In the genomic region with DNA sequence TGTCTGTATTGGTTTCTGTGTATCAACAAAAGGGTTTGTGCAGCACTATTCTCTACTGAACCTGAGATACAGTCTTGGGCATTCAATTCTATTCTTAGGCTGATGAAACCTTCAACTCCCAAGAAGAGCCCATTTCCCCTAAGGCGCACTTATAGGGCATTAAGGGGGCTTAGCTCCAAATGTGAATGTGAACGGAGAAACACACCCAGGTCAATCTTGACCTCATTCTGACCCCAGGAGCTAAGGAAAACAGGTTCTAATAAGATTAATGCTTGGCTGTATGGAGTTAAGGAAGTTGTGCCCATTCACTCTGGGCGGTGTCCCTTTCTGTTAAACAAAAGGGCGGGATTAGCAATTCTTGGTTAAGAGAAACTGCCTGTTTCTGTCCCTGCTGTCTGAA, we compare ENCODE assay signal across 14 mouse cellular contexts. TPM values are rescaled to one million over a fixed set of nuclear protein-coding genes. Genes with fewer than 3 reads are reported as not detected.
DNase-seq lines count a peak whose midpoint lies in the region; ATAC-seq lines count a peak whose summit lies in the region.
"Had no signal": no experiment of that assay in that cellular context is flagged by ENCODE, and none has a peak within 500 bp of the region (broad histone marks: within the 10 kb centered on the region; RNA-seq: fewer than 3 reads in every experiment).

No protein-coding gene starts in this region.

- H3K4me3 ChIP-seq in heart, embryonic 14.5 days (ENCODE audit: control insufficient read depth in 1 of 2, insufficient read depth in 1 of 2, low read depth in 1 of 2, low read length in 2 of 2), result no peak overlapping the region
- H3K4me3 ChIP-seq in midbrain, embryonic 11.5 days (ENCODE audit: low read depth, low read length), result no peak overlapping the region
- H3K4me3 ChIP-seq in midbrain, embryonic 10.5 days, result no peak overlapping the region
- no peak overlapping the region for H3K4me3 ChIP-seq in intestine, embryonic 16.5 days (ENCODE audit: low read length)
- H3K4me3 ChIP-seq in stomach, embryonic 15.5 days (replicated peaks), result no peak overlapping the region

- no peak for DNase-seq in heart, postnatal 10 days
- DNase-seq in midbrain, embryonic 11.5 days (ENCODE audit: low spot score, missing footprints), result no peak
- DNase-seq in midbrain, embryonic 10.5 days (ENCODE audit: low spot score), result no peak
- no peak for DNase-seq in urinary bladder, postnatal 25 days (ENCODE audit: low spot score)
- no peak for DNase-seq in cerebellum, postnatal 14 days
- DNase-seq: adrenal gland, adult 8-10 months; cerebellum, adult 9-11 months; thymus, postnatal 36 days had no signal

- intact Hi-C loops in heart, postnatal 10 days (cut with DNase I), result loop anchor here (5.0 kb wide), 2 partner anchors 40 to 1745 kb away; no protein-coding TSS in a partner anchor

- 26% methylated on average over 4 of the region's 4 CpGs for WGBS in heart, embryonic 14.5 days
- WGBS in midbrain, embryonic 11.5 days, result 18% methylated on average over 4 of the region's 4 CpGs
- WGBS in midbrain, embryonic 10.5 days, result 26% methylated on average over 4 of the region's 4 CpGs
- 22% methylated on average over 4 of the region's 4 CpGs for WGBS in intestine, embryonic 16.5 days
- 23% methylated on average over 4 of the region's 4 CpGs for WGBS in stomach, embryonic 15.5 days

- no peaks in the 10 kb centered on the region for H3K36me3 ChIP-seq in heart, embryonic 14.5 days (ENCODE audit: control insufficient read depth, insufficient read depth, low read length)
- no peaks in the 10 kb centered on the region for H3K36me3 ChIP-seq in midbrain, embryonic 11.5 days (ENCODE audit: control insufficient read depth, insufficient read depth, low read length)
- H3K36me3 ChIP-seq in midbrain, embryonic 10.5 days, result no peaks in the 10 kb centered on the region
- H3K36me3 ChIP-seq in intestine, embryonic 16.5 days (ENCODE audit: control insufficient read depth, insufficient read depth, low read length), result no peaks in the 10 kb centered on the region
- no peaks in the 10 kb centered on the region for H3K36me3 ChIP-seq in stomach, embryonic 15.5 days
- H3K36me3 ChIP-seq: limb, embryonic 10.5 days had no signal

- no peaks in the 10 kb centered on the region for H3K27me3 ChIP-seq in heart, embryonic 14.5 days (ENCODE audit: control insufficient read depth, insufficient read depth, low read length)
- H3K27me3 ChIP-seq in midbrain, embryonic 11.5 days (ENCODE audit: control insufficient read depth, insufficient read depth, low read length), result no peaks in the 10 kb centered on the region
- peaks cover 5% of the 10 kb centered on the region; the same call in 1 of the 2 replicates for H3K27me3 ChIP-seq in midbrain, embryonic 10.5 days (ENCODE audit: low read depth, poor library complexity, severe bottlenecking)
- H3K27me3 ChIP-seq in intestine, embryonic 16.5 days (replicated peaks; ENCODE audit: control insufficient read depth, insufficient read depth, low read length), result no peaks in the 10 kb centered on the region
- H3K27me3 ChIP-seq in stomach, embryonic 15.5 days (replicated peaks), result no peaks in the 10 kb centered on the region

- no peak for ATAC-seq in heart, embryonic 14.5 days (ENCODE audit: insufficient number of reproducible peaks, insufficient read depth, low FRiP score, low read depth)
- ATAC-seq in midbrain, embryonic 11.5 days (ENCODE audit: low FRiP score), result no peak
- ATAC-seq in intestine, embryonic 16.5 days, result no peak
- no peak for ATAC-seq in stomach, embryonic 15.5 days (ENCODE audit: insufficient read depth, low FRiP score, low read depth)
- ATAC-seq: CD4-positive, CD25-positive, alpha-beta regulatory T cell, adult 4 months; inflammation-experienced regulatory T-cells, adult 6 months had no signal

- H3K4me2 ChIP-seq in heart, embryonic 14.5 days (ENCODE audit: low read length), result peak overlapping the region; percentile 77
- peak overlapping the region; percentile 55; the same call in 1 of the 2 replicates for H3K4me2 ChIP-seq in midbrain, embryonic 11.5 days
- H3K4me2 ChIP-seq in intestine, embryonic 16.5 days (ENCODE audit: low read depth, low read length), result peak overlapping the region; percentile 64; the same call in 1 of the 2 replicates
- H3K4me2 ChIP-seq in stomach, embryonic 15.5 days, result peak overlapping the region; percentile 59; the same call in 1 of the 2 replicates

- H3K9ac ChIP-seq in heart, embryonic 14.5 days (ENCODE audit: low read length), result no peak overlapping the region
- H3K9ac ChIP-seq in midbrain, embryonic 11.5 days (ENCODE audit: low read length), result no peak overlapping the region
- no peak overlapping the region for H3K9ac ChIP-seq in intestine, embryonic 16.5 days (ENCODE audit: low read depth, low read length)
- H3K9ac ChIP-seq in stomach, embryonic 15.5 days, result no peak overlapping the region

- H3K4me1 ChIP-seq in heart, embryonic 14.5 days (ENCODE audit: control insufficient read depth in 2 of 2, insufficient read depth in 2 of 2, low read length in 2 of 2), result no peaks in the 10 kb centered on the region
- H3K4me1 ChIP-seq in midbrain, embryonic 11.5 days (ENCODE audit: control insufficient read depth, insufficient read depth, low read length), result no peaks in the 10 kb centered on the region
- H3K4me1 ChIP-seq in midbrain, embryonic 10.5 days, result peaks cover 5% of the 10 kb centered on the region
- no peaks in the 10 kb centered on the region for H3K4me1 ChIP-seq in intestine, embryonic 16.5 days (ENCODE audit: control insufficient read depth, insufficient read depth, low read length)
- no peaks in the 10 kb centered on the region for H3K4me1 ChIP-seq in stomach, embryonic 15.5 days

- H3K27ac ChIP-seq in heart, embryonic 14.5 days (replicated peaks in 1 of 2; ENCODE audit: control insufficient read depth in 1 of 2, insufficient read depth in 1 of 2, low read depth in 2 of 2, low read length in 2 of 2), result no peak overlapping the region
- H3K27ac ChIP-seq in midbrain, embryonic 11.5 days (ENCODE audit: low read depth, low read length), result no peak overlapping the region
- H3K27ac ChIP-seq in midbrain, embryonic 10.5 days (replicated peaks), result no peak overlapping the region
- no peak overlapping the region for H3K27ac ChIP-seq in intestine, embryonic 16.5 days (ENCODE audit: low read length)
- no peak overlapping the region for H3K27ac ChIP-seq in stomach, embryonic 15.5 days

- no peaks in the 10 kb centered on the region for H3K9me3 ChIP-seq in heart, embryonic 14.5 days (ENCODE audit: control insufficient read depth, low read length)
- no peaks in the 10 kb centered on the region for H3K9me3 ChIP-seq in midbrain, embryonic 11.5 days (ENCODE audit: control insufficient read depth, low read length)
- peaks cover 12% of the 10 kb centered on the region for H3K9me3 ChIP-seq in midbrain, embryonic 10.5 days (replicated peaks)
- H3K9me3 ChIP-seq in intestine, embryonic 16.5 days (ENCODE audit: control insufficient read depth, low read length), result no peaks in the 10 kb centered on the region
- H3K9me3 ChIP-seq in stomach, embryonic 15.5 days, result no peaks in the 10 kb centered on the region
- H3K9me3 ChIP-seq: limb, embryonic 10.5 days had no signal

RNA-seq across cellular contexts. Expression of gene Porcn, which starts 0.9 kb away (rescaled TPM):
- polyA plus RNA-seq in heart, embryonic 14.5 days (2014; fragmentation: Nextera tagmentation; extraction: Ambion mirVana), result 3.6 and 4.2 TPM in 2 replicates
- total RNA-seq in heart, postnatal 10 days (2021), result 1 to 10 TPM; 2.4 to 3.1 TPM
- 14.7 and 15.9 TPM in 2 replicates for polyA plus RNA-seq in midbrain, embryonic 11.5 days (2014; fragmentation: Nextera tagmentation; extraction: Ambion mirVana)
- polyA plus RNA-seq in midbrain, embryonic 10.5 days (2016; fragmentation: Nextera tagmentation; extraction: Ambion mirVana), result 12.2 and 17.2 TPM in 2 replicates
- 5.8 and 7.5 TPM in 2 replicates for polyA plus RNA-seq in intestine, embryonic 16.5 days (2015; fragmentation: Nextera tagmentation; extraction: Ambion mirVana)
- 11.3 and 11.8 TPM in 2 replicates for polyA plus RNA-seq in stomach, embryonic 15.5 days (2015; fragmentation: Nextera tagmentation; extraction: Ambion mirVana)

RNA-seq across cellular contexts. Expression of gene Ebp, which starts 13.9 kb away (rescaled TPM):
- polyA plus RNA-seq in heart, embryonic 14.5 days (2014; fragmentation: Nextera tagmentation; extraction: Ambion mirVana), result 28.0 and 28.5 TPM in 2 replicates
- total RNA-seq in heart, postnatal 10 days (2021), result 10 to 100 TPM; 22.8 to 26.1 TPM
- polyA plus RNA-seq in midbrain, embryonic 11.5 days (2014; fragmentation: Nextera tagmentation; extraction: Ambion mirVana), result 32.0 and 36.1 TPM in 2 replicates
- 35.1 TPM in 2 replicates for polyA plus RNA-seq in midbrain, embryonic 10.5 days (2016; fragmentation: Nextera tagmentation; extraction: Ambion mirVana)
- 101 and 102 TPM in 2 replicates for polyA plus RNA-seq in intestine, embryonic 16.5 days (2015; fragmentation: Nextera tagmentation; extraction: Ambion mirVana)
- polyA plus RNA-seq in stomach, embryonic 15.5 days (2015; fragmentation: Nextera tagmentation; extraction: Ambion mirVana), result 56.4 and 57.2 TPM in 2 replicates

RNA-seq across cellular contexts. Expression of gene Tbc1d25, which starts 31.2 kb away (rescaled TPM):
- polyA plus RNA-seq in heart, embryonic 14.5 days (2014; fragmentation: Nextera tagmentation; extraction: Ambion mirVana), result 10.4 and 12.0 TPM in 2 replicates
- 1 to 10 TPM; 6.0 to 6.5 TPM for total RNA-seq in heart, postnatal 10 days (2021)
- 11.5 and 11.6 TPM in 2 replicates for polyA plus RNA-seq in midbrain, embryonic 11.5 days (2014; fragmentation: Nextera tagmentation; extraction: Ambion mirVana)
- polyA plus RNA-seq in midbrain, embryonic 10.5 days (2016; fragmentation: Nextera tagmentation; extraction: Ambion mirVana), result 8.7 and 11.2 TPM in 2 replicates
- polyA plus RNA-seq in intestine, embryonic 16.5 days (2015; fragmentation: Nextera tagmentation; extraction: Ambion mirVana), result 8.6 and 10.0 TPM in 2 replicates
- 11.9 and 12.6 TPM in 2 replicates for polyA plus RNA-seq in stomach, embryonic 15.5 days (2015; fragmentation: Nextera tagmentation; extraction: Ambion mirVana)

RNA-seq across cellular contexts. Expression of gene Ftsj1, which starts 45.0 kb away (rescaled TPM):
- polyA plus RNA-seq in heart, embryonic 14.5 days (2014; fragmentation: Nextera tagmentation; extraction: Ambion mirVana), result 25.1 and 25.4 TPM in 2 replicates
- 10 to 100 TPM; 13.3 to 13.7 TPM for total RNA-seq in heart, postnatal 10 days (2021)
- 40.2 and 44.3 TPM in 2 replicates for polyA plus RNA-seq in midbrain, embryonic 11.5 days (2014; fragmentation: Nextera tagmentation; extraction: Ambion mirVana)
- polyA plus RNA-seq in midbrain, embryonic 10.5 days (2016; fragmentation: Nextera tagmentation; extraction: Ambion mirVana), result 44.2 and 45.7 TPM in 2 replicates
- 30.8 and 33.7 TPM in 2 replicates for polyA plus RNA-seq in intestine, embryonic 16.5 days (2015; fragmentation: Nextera tagmentation; extraction: Ambion mirVana)
- polyA plus RNA-seq in stomach, embryonic 15.5 days (2015; fragmentation: Nextera tagmentation; extraction: Ambion mirVana), result 36.8 and 38.3 TPM in 2 replicates
